Mouse (Mus musculus) embryonic fibroblast, embryonic 13.5 days (primary cell): ENCODE data around the gene Gse1.

Source experiments
- CTCF ChIP-seq: IDR thresholded peaks from 2 replicates; pipeline ENCODE4 v1.5.1; 2011; ENCODE audit warnings: mild to moderate bottlenecking, control low read depth, low read length, moderate library complexity, borderline replicate concordance; ENCODE audit not compliant: insufficient read depth
- POLR2A ChIP-seq: IDR thresholded peaks from 2 replicates; pipeline ENCODE4 v1.6.1; 2011; ENCODE audit warnings: low read depth, mild to moderate bottlenecking, control low read depth, low read length, moderate library complexity

DNA sequence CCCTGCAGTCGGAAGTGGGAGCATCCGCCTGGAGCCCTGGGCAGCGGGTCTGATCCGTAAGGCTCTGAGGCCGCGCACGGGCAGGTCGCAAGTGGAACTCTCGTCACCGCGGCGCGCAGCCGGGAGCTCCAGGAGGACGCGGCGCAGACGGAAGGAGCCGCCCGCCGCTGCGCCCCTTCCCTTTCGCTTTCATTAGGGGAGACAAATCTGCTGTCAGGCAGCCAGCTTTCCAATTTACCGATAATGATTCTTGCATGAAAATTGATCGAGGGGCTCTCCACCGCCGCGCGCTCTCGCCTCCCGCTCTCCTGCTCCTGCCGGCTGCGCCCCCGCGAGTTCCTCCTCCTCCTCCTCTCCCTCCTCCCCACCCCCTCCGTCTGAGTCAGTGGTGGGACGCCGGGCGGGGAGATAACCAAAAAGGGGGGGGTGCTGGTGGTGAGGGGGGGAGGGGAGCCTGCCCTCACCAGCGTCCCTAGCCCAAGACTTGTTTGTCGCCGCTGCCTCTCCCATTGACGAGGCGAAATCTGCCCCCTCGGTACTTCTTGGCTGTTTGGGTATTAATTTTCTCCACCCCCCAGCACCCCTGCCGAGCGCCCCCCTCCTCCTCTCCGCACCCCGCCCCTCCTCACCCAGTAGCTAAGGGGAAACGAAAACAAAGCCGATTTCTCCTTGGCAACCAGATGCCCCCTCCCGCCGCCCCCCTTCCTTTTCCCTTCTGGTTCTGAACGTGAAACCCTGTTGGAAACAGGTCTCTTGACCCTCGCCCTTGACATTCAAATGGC, 259.7 kb downstream of the Gse1 start:
- no peak for TF ChIP-seq CTCF
- 0 out of 2 replicates have a peak, but pooled peaks have one; percentile 23 for TF ChIP-seq POLR2A
